Mouse (Mus musculus) hindbrain, embryonic 12.5 days (tissue): ENCODE data around the gene Laptm4a. TPM values are rescaled to one million over a fixed set of nuclear protein-coding genes. Genes with fewer than 3 reads are reported as not detected.

ENCODE experiments used
- ATAC-seq: fragments of 200-750 bp; cut with Nextera tagmentation; 2 replicates; pipeline ENCODE4 v1.8.0; 2017; ENCODE audit warnings: moderate TSS enrichment; ENCODE audit not compliant: low FRiP score
- H3K27ac ChIP-seq: fragments of 300-500 bp; sonication (generic); 2 replicates; pipeline ENCODE4 v1.5.1; 2016; ENCODE audit warnings: mild to moderate bottlenecking
- H3K27me3 ChIP-seq: fragments of 300-500 bp; sonication (generic); 2 replicates; pipeline ENCODE4 v1.6.1; 2016; ENCODE audit warnings: mild to moderate bottlenecking
- H3K36me3 ChIP-seq: fragments of 300-500 bp; sonication (generic); 2 replicates; pipeline ENCODE4 v1.6.1; 2016; ENCODE audit warnings: mild to moderate bottlenecking
- H3K4me1 ChIP-seq: fragments of 300-500 bp; sonication (generic); 2 replicates; pipeline ENCODE4 v1.6.1; 2016
- H3K4me2 ChIP-seq: fragments of 300-500 bp; sonication (generic); replicated peaks from 2 replicates; pipeline ENCODE4 v1.6.1; 2016; ENCODE audit warnings: mild to moderate bottlenecking
- H3K4me3 ChIP-seq: fragments of 300-500 bp; sonication (generic); 2 replicates; pipeline ENCODE4 v1.5.1; 2016; ENCODE audit warnings: mild to moderate bottlenecking
- H3K9ac ChIP-seq: fragments of 300-500 bp; sonication (generic); 2 replicates; pipeline ENCODE4 v1.6.1; 2016; ENCODE audit warnings: mild to moderate bottlenecking, moderate library complexity
- H3K9me3 ChIP-seq: fragments of 300-500 bp; sonication (generic); replicated peaks from 2 replicates; pipeline ENCODE4 v1.6.1; 2016; ENCODE audit warnings: mild to moderate bottlenecking
- whole genome bisulfite sequencing: fragments of 180-500 bp; shearing (Covaris S2); methylation state at CpG from one replicate; pipeline ENCODE4 v1.1.7; 2016; 5-methylcytosine and 5-hydroxymethylcytosine counted together
- polyA plus RNA-seq: library from polyadenylated mRNA; unstranded; fragments of >200 nt; fragmentation: Nextera tagmentation; extraction: Ambion mirVana; gene quantifications from 2 replicates; pipeline ENCODE4 v1.2.1, GENCODE M21; 2016

Gene Laptm4a
- polyA plus RNA-seq, 1 experiment from 2014 or later: 222 TPM

GRCm38 (mm10) chr12:8940011-8941005, 18.8 kb downstream of the Laptm4a start:
- WGBS: 70% methylated on average over 12 of the region's 12 CpGs
- ATAC-seq: no peak
- no peaks in the 10 kb centered on the region for H3K4me1 ChIP-seq
- H3K36me3 ChIP-seq: peaks cover 44% of the 10 kb centered on the region
- no peak overlapping the region for H3K4me3 ChIP-seq
- no peaks in the 10 kb centered on the region for H3K27me3 ChIP-seq
- no peak overlapping the region for H3K9ac ChIP-seq
- no peak overlapping the region for H3K27ac ChIP-seq
- H3K4me2 ChIP-seq: no peak overlapping the region
- H3K9me3 ChIP-seq: no peaks in the 10 kb centered on the region

DNA sequence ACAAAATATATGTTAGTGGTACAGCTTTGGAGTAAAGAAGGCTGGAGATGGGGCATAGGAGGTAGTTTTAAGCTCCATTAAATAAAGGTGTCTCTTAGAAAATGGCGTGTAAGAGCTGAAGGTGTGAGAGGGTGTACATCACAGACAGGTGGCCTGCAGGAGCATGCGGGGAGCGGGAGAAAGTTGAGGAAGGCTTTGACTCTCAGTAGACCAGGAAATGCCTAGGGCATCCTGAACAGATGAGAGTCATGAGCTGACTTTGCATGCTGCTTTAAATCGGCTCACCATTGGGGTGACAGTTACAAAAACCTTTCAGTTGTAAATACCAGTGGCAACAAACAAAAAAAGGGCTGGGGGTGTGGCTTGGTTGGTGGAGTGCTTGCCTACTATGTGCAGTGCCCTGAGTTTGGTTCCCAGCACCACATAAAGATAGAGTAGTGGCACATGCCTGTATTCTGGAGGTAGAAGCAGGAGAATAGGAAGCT, 19.7 kb downstream of the Laptm4a start:
- 0 out of 2 replicates have a peak, but pooled peaks cover 3% of the 10 kb centered on the region for H3K27me3 ChIP-seq
- no peaks in the 10 kb centered on the region for H3K9me3 ChIP-seq
- H3K4me3 ChIP-seq: no peak overlapping the region
- no peak for ATAC-seq
- H3K9ac ChIP-seq: no peak overlapping the region
- no peaks in the 10 kb centered on the region for H3K4me1 ChIP-seq
- no peak overlapping the region for H3K4me2 ChIP-seq
- peaks cover 35% of the 10 kb centered on the region for H3K36me3 ChIP-seq
- no peak overlapping the region for H3K27ac ChIP-seq
- 73% methylated on average over 4 of the region's 4 CpGs for WGBS

DNA sequence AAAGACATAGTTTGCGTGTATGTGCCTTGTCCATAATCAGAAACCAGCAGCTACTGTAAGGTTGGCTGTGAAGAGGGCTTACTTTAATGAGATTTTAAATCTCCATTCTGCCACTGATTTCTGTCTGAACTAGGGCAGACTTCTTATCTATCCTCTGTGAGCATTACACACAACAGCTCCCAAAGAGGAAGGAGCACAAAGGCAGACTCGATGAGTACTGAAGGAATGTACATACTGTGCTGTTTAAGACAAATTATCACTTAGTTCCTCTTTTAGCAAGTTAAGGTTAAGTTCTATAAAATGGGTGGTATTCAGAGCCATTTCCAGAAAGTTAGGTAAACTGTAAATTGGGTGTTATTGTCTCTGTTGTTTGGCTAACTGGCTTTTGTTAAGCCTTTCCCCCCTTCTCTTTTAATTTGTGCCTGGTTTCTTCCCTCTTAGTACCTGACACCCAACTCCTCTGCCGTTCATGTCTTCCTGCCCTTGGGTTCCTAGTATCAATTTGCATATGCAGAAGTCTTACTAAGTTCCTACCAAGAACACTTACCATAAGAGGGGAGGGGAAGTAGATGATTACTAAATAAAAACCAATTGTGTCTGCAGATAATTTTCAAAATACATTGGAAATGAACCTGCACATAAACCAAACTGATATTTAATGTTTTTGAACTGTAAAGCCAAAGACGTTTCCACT, 20.4 kb downstream of the Laptm4a start:
- no peak overlapping the region for H3K27ac ChIP-seq
- peaks cover 28% of the 10 kb centered on the region for H3K36me3 ChIP-seq
- ATAC-seq: no peak
- no peak overlapping the region for H3K4me2 ChIP-seq
- no peaks in the 10 kb centered on the region for H3K9me3 ChIP-seq
- H3K4me1 ChIP-seq: no peaks in the 10 kb centered on the region
- H3K9ac ChIP-seq: no peak overlapping the region
- no peak overlapping the region for H3K4me3 ChIP-seq
- 75% methylated on average over 4 of the region's 4 CpGs for WGBS
- 0 out of 2 replicates have a peak, but pooled peaks cover 3% of the 10 kb centered on the region for H3K27me3 ChIP-seq

- Histone ChIP-seq H3K27me3 (peaks cover 10% of the 10 kb centered on the region; the same call in 1 of the 2 replicates), H3K9me3 (no peaks in the 10 kb centered on the region), H3K36me3 (no peaks in the 10 kb centered on the region), H3K27ac (no peak overlapping the region), H3K9ac (no peak overlapping the region), H3K4me3 (no peak overlapping the region), H3K4me1 (peaks cover 10% of the 10 kb centered on the region), H3K4me2 (no peak overlapping the region)
- 61% methylated on average over 9 of the region's 9 CpGs for WGBS
- ATAC-seq: no peak
These were observed 25.7 kb downstream of the Laptm4a start for GRCm38 (mm10) chr12:8947163-8947562.

DNA sequence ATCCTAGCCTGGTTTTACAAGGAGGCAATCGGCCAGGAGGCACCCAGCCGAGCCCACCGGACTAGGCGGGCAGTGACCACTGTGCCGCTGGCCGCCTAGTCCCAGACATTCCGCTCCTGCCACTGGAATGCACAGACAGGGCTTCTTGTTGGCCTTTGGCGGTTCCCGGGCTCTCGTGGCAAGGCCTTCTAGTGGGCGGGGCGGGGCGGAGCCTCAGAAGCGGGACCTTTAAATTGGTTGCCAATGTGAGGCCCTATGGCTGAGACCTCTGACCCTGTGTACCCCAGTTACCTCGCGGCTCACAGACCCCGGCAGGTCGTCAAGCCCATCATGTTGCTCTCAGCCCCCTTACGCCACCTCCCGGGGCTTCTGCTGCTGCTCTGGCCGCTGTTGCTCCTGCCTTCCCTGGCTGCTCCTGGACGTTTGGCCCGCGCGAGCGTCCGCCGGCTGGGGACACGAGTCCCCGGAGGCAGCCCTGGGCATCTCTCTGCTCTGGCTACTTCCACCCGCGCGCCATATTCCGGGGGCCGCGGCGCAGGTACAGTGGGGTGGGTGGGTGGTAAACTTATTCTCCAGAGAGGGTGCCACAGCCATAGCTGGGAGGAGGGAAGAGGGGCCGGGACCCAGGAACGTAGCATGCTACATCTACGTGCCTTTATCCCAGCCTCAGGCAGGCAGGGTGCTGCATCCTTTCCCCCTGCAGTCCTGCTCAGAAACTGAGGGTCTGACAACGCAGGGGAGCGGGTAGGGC, 26.4 kb downstream of the Laptm4a start, which contains the start of gene Matn3:
Gene Matn3, plus strand, starts transcription at position 216 of the 751 bp plus-strand sequence.
- no peaks in the 10 kb centered on the region for H3K36me3 ChIP-seq
- no peak within 1 kb of the TSS for H3K27ac ChIP-seq
- peak; percentile 69 for ATAC-seq
- H3K4me3 ChIP-seq: peak within 1 kb of the TSS; percentile 45
- H3K4me1 ChIP-seq: peaks cover 10% of the 10 kb centered on the region
- H3K4me2 ChIP-seq: peak within 1 kb of the TSS; percentile 98
- under 1% methylated on average over 42 of the region's 42 CpGs for WGBS
- H3K9ac ChIP-seq: peak within 1 kb of the TSS; percentile 59
- no peaks in the 10 kb centered on the region for H3K9me3 ChIP-seq
- peaks cover 10% of the 10 kb centered on the region; the same call in 1 of the 2 replicates for H3K27me3 ChIP-seq

DNA sequence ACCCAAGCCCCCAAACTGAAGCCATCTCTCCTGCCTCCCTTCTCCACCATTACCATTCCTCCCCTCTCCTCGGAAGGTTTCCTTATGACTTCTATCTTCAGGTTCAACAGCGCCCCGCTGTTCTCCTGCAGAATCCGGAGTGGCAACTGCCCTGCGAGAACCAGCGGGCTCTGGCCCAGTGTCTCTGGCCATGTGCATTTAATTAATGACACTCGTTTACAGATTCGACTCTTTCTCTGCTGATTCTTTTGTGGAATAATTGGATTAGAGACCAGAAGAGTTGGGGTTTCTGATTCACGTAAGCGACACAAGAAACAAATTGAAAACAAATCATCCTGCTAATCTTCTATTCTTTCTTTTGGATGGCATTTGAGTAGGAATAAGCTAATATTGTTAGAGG, 31.7 kb downstream of the Laptm4a start:
- Histone ChIP-seq H3K4me1 (peaks cover 3% of the 10 kb centered on the region), H3K9me3 (no peaks in the 10 kb centered on the region), H3K27ac (no peak overlapping the region), H3K36me3 (no peaks in the 10 kb centered on the region), H3K4me3 (no peak overlapping the region), H3K4me2 (no peak overlapping the region), H3K27me3 (peaks cover 7% of the 10 kb centered on the region; the same call in 1 of the 2 replicates), H3K9ac (no peak overlapping the region)
- 72% methylated on average over 10 of the region's 10 CpGs for WGBS
- no peak for ATAC-seq

- no peaks in the 10 kb centered on the region for H3K9me3 ChIP-seq
- H3K4me2 ChIP-seq: no peak overlapping the region
- WGBS: 45% methylated on average over 9 of the region's 9 CpGs
- no peak overlapping the region for H3K4me3 ChIP-seq
- H3K4me1 ChIP-seq: no peaks in the 10 kb centered on the region
- 0 out of 2 replicates have a peak overlapping the region, but pooled peaks have one; percentile 23 for H3K27ac ChIP-seq
- H3K27me3 ChIP-seq: no peaks in the 10 kb centered on the region; the same call in 1 of the 2 replicates
- H3K9ac ChIP-seq: no peak overlapping the region
- H3K36me3 ChIP-seq: no peaks in the 10 kb centered on the region
- ATAC-seq: no peak
These were observed 32.7 kb downstream of the Laptm4a start for GRCm38 (mm10) chr12:8954161-8954561.

- Histone ChIP-seq H3K4me3 (no peak overlapping the region), H3K4me1 (0 out of 2 replicates have a peak, but pooled peaks cover 3% of the 10 kb centered on the region), H3K36me3 (no peaks in the 10 kb centered on the region), H3K27ac (no peak overlapping the region), H3K9me3 (no peaks in the 10 kb centered on the region), H3K9ac (no peak overlapping the region), H3K4me2 (no peak overlapping the region), H3K27me3 (no peaks in the 10 kb centered on the region)
- 0 out of 2 replicates have a peak, but pooled peaks have one; percentile 48 for ATAC-seq
- WGBS: 53% methylated on average over 9 of the region's 9 CpGs
These were observed 40.3 kb downstream of the Laptm4a start for GRCm38 (mm10) chr12:8961607-8962316.

- Histone ChIP-seq H3K4me1 (peaks cover 11% of the 10 kb centered on the region), H3K9me3 (no peaks in the 10 kb centered on the region), H3K9ac (no peak overlapping the region), H3K4me3 (no peak overlapping the region), H3K27ac (no peak overlapping the region), H3K4me2 (no peak overlapping the region), H3K27me3 (no peaks in the 10 kb centered on the region), H3K36me3 (no peaks in the 10 kb centered on the region)
- WGBS: 47% methylated on average over 9 of the region's 9 CpGs
- no peak for ATAC-seq
These were observed 48.4 kb downstream of the Laptm4a start for GRCm38 (mm10) chr12:8969828-8970227.

GRCm38 (mm10) chr12:8973820-8974465, 52.5 kb downstream of the Laptm4a start, which contains the start of gene Wdr35:
Gene Wdr35, plus strand, starts transcription at chr12:8973892.
- Histone ChIP-seq H3K9ac (peak within 1 kb of the TSS; percentile 36), H3K9me3 (no peaks in the 10 kb centered on the region), H3K27me3 (no peaks in the 10 kb centered on the region), H3K4me2 (peak within 1 kb of the TSS; percentile 89), H3K27ac (peak within 1 kb of the TSS; percentile 42), H3K4me3 (peak within 1 kb of the TSS; percentile 58), H3K4me1 (peaks cover 15% of the 10 kb centered on the region), H3K36me3 (peaks cover 6% of the 10 kb centered on the region)
- ATAC-seq: peak; percentile 99
- under 1% methylated on average over 45 of the region's 45 CpGs for WGBS

- peak overlapping the region; percentile 89; the same call in 1 of the 2 replicates for H3K4me2 ChIP-seq
- WGBS: 90% methylated on average over 3 of the region's 3 CpGs
These were observed 53.6 kb downstream of the Laptm4a start for GRCm38 (mm10) chr12:8975076-8975475.

More at GRCm38 (mm10) chr12:8975076-8975475, 53.6 kb downstream of the Laptm4a start:
- H3K9me3 ChIP-seq: no peaks in the 10 kb centered on the region
- H3K27me3 ChIP-seq: no peaks in the 10 kb centered on the region
- peaks cover 8% of the 10 kb centered on the region for H3K36me3 ChIP-seq
- H3K9ac ChIP-seq: no peak overlapping the region
- H3K4me3 ChIP-seq: no peak overlapping the region
- ATAC-seq: no peak
- H3K4me1 ChIP-seq: peaks cover 15% of the 10 kb centered on the region
- H3K27ac ChIP-seq: no peak overlapping the region
